Mouse (Mus musculus) c-Kit-positive CD71-positive TER-119-positive erythroid progenitor cells, embryonic 14.5 days (primary cell): Measurements from ENCODE around the gene Klhdc10.
"Not testable (repeated sequence)": the region's sequence is repeated elsewhere in the genome, so short reads cannot be mapped to it uniquely, and the experiment has no call there.

Source experiments
- DNase-seq: peaks from one replicate; pipeline ENCODE4 v3.0.0-alpha.2; 2013; ENCODE audit warnings: low spot score

The Klhdc10 gene

GRCm38 (mm10) chr6:30401308-30402015 lies at the start of gene Klhdc10:
Klhdc10 (plus strand) TSS chr6:30401868.
- peak; percentile 98 for DNase-seq

- no peak for DNase-seq
Measured at GRCm38 (mm10) chr6:30352762-30353161, 48.9 kb upstream of the Klhdc10 start.

- no peak for DNase-seq
Measured at GRCm38 (mm10) chr6:30353661-30354060, 48.0 kb upstream of the Klhdc10 start.

- no peak for DNase-seq
Measured at GRCm38 (mm10) chr6:30354760-30355159, 46.9 kb upstream of the Klhdc10 start.

GRCm38 (mm10) chr6:30355701-30356100 lies 46.0 kb upstream of the Klhdc10 start:
- DNase-seq: no peak

GRCm38 (mm10) chr6:30356161-30356560 lies 45.5 kb upstream of the Klhdc10 start:
- DNase-seq: no peak

GRCm38 (mm10) chr6:30356680-30357079 lies 45.0 kb upstream of the Klhdc10 start:
- no peak for DNase-seq

GRCm38 (mm10) chr6:30357561-30358177 lies 44.0 kb upstream of the Klhdc10 start:
- peak; percentile 72 for DNase-seq

- DNase-seq: no peak
Measured at GRCm38 (mm10) chr6:30359762-30360509, 41.7 kb upstream of the Klhdc10 start.

GRCm38 (mm10) chr6:30363808-30364207 lies 37.9 kb upstream of the Klhdc10 start:
- no peak for DNase-seq

- no peak for DNase-seq
Measured at GRCm38 (mm10) chr6:30369291-30369690, 32.4 kb upstream of the Klhdc10 start.

GRCm38 (mm10) chr6:30372627-30373369 lies 28.9 kb upstream of the Klhdc10 start:
- no peak for DNase-seq

- no peak for DNase-seq
Measured at GRCm38 (mm10) chr6:30374731-30375510, 26.7 kb upstream of the Klhdc10 start.

- no peak for DNase-seq
Measured at GRCm38 (mm10) chr6:30375791-30376190, 25.9 kb upstream of the Klhdc10 start.

GRCm38 (mm10) chr6:30381116-30381515 lies 20.6 kb upstream of the Klhdc10 start:
- no peak for DNase-seq

- DNase-seq: not testable (repeated sequence)
Measured at GRCm38 (mm10) chr6:30390271-30390670, 11.4 kb upstream of the Klhdc10 start.

- DNase-seq: peak; percentile 89
Measured at GRCm38 (mm10) chr6:30390714-30391697, 10.7 kb upstream of the Klhdc10 start, which contains the start of gene Zc3hc1. Zc3hc1 (minus strand) TSS chr6:30391028.

- DNase-seq: no peak
Measured at GRCm38 (mm10) chr6:30391996-30392395, 9.7 kb upstream of the Klhdc10 start.

GRCm38 (mm10) chr6:30400146-30400545 lies 1.5 kb upstream of the Klhdc10 start:
- no peak for DNase-seq

GRCm38 (mm10) chr6:30400716-30401115 lies 952 bp upstream of the Klhdc10 start:
- DNase-seq: no peak
